10 mouse cellular contexts compared by ENCODE assay signal in the genomic region with DNA sequence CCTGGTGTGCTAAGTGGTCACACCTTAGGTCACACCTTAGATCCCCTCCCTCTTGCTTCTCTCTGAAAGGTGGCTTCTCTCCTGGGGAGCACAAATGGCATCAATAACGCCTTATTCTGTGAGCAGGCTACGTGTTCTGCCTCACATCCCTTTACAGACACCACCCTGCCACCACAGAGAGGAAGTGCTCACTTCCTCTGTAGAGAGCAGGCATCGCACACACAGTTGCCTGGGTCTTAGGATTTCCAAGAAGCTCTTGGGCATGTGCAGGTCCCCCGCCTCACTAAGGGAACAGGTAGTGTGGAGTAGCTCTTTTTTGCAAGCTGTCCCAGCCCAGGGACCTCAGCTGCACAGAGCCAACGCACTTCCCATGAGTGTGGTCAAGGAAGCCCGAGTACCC. TPM values are rescaled to one million over a fixed set of nuclear protein-coding genes. Genes with fewer than 3 reads are reported as not detected.
DNase-seq lines count a peak whose midpoint lies in the region; ATAC-seq and TF ChIP-seq lines count a peak whose summit lies in the region.
"Had no signal": no experiment of that assay in that cellular context is flagged by ENCODE, and none has a peak within 500 bp of the region (broad histone marks: within the 10 kb centered on the region; RNA-seq: fewer than 3 reads in every experiment).

No protein-coding gene starts in this region.

- WGBS in liver, embryonic 13.5 days (ENCODE audit: insufficient replicate concordance): 25% methylated on average over 6 of the region's 6 CpGs
- 83% methylated on average over 6 of the region's 6 CpGs for WGBS in hindbrain, embryonic 16.5 days

- no peak for TF ChIP-seq CTCF in E14TG2a.4 (conservative IDR thresholded peaks at IDR 0.05; ENCODE audit: low read length)

- H3K9ac ChIP-seq in liver, embryonic 13.5 days: peak overlapping the region; percentile 12
- H3K9ac ChIP-seq in hindbrain, embryonic 16.5 days (ENCODE audit: low read depth, low read length): no peak overlapping the region
- H3K9ac ChIP-seq: embryonic facial prominence, embryonic 13.5 days had no signal

- H3K4me2 ChIP-seq in liver, embryonic 13.5 days: 0 out of 2 replicates have a peak overlapping the region, but pooled peaks have one; percentile 15
- H3K4me2 ChIP-seq in hindbrain, embryonic 16.5 days (ENCODE audit: low read length): no peak overlapping the region
- H3K4me2 ChIP-seq: embryonic facial prominence, embryonic 13.5 days had no signal

- ATAC-seq in liver, embryonic 13.5 days (ENCODE audit: low read depth): no peak
- ATAC-seq in hindbrain, embryonic 16.5 days: no peak

- peak; percentile 86 for DNase-seq in CD4-positive helper T cell, adult 2 months (ENCODE audit: low read depth, low spot score)
- no peak for DNase-seq in liver, embryonic 13.5 days
- DNase-seq in natural killer cell, adult 2 months (ENCODE audit: low spot score in 2 of 2): peak; percentile 68 to 78
- no peak for DNase-seq in urinary bladder, postnatal 36 days (ENCODE audit: low spot score in 2 of 2)
- DNase-seq in urinary bladder, postnatal 10 days (ENCODE audit: low spot score): no peak
- no peak for DNase-seq in right cerebral cortex, adult 18-20 months
- DNase-seq: midbrain, embryonic 14.5 days had no signal

- peaks cover 100% of the 10 kb centered on the region for H3K36me3 ChIP-seq in E14TG2a.4 (ENCODE audit: insufficient read depth, low read length)
- peaks cover 100% of the 10 kb centered on the region for H3K36me3 ChIP-seq in liver, embryonic 13.5 days
- H3K36me3 ChIP-seq in hindbrain, embryonic 16.5 days (ENCODE audit: control insufficient read depth, insufficient read depth, low read length): 0 out of 2 replicates have a peak, but pooled peaks cover 1% of the 10 kb centered on the region

- H3K27ac ChIP-seq in liver, embryonic 13.5 days: peak overlapping the region; percentile 68
- no peak overlapping the region for H3K27ac ChIP-seq in hindbrain, embryonic 16.5 days (ENCODE audit: low read depth, low read length)
- H3K27ac ChIP-seq: embryonic facial prominence, embryonic 13.5 days had no signal

- peaks cover 100% of the 10 kb centered on the region for H3K4me1 ChIP-seq in E14TG2a.4 (replicated peaks; ENCODE audit: low read depth, low read length)
- H3K4me1 ChIP-seq in liver, embryonic 13.5 days (replicated peaks): peaks cover 90% of the 10 kb centered on the region
- no peaks in the 10 kb centered on the region for H3K4me1 ChIP-seq in hindbrain, embryonic 16.5 days (ENCODE audit: control insufficient read depth, insufficient read depth, low read depth, low read length)

- H3K9me3 ChIP-seq in E14TG2a.4 (ENCODE audit: low read length): no peaks in the 10 kb centered on the region
- no peaks in the 10 kb centered on the region for H3K9me3 ChIP-seq in liver, embryonic 13.5 days (replicated peaks)
- H3K9me3 ChIP-seq in hindbrain, embryonic 16.5 days (ENCODE audit: control insufficient read depth, low read length): no peaks in the 10 kb centered on the region
- H3K9me3 ChIP-seq: embryonic facial prominence, embryonic 13.5 days had no signal

- H3K27me3 ChIP-seq in E14TG2a.4 (ENCODE audit: insufficient read depth, low read length): no peaks in the 10 kb centered on the region
- H3K27me3 ChIP-seq in liver, embryonic 13.5 days: no peaks in the 10 kb centered on the region
- no peaks in the 10 kb centered on the region for H3K27me3 ChIP-seq in hindbrain, embryonic 16.5 days (replicated peaks; ENCODE audit: control insufficient read depth, insufficient read depth, low read length)
- H3K27me3 ChIP-seq: embryonic facial prominence, embryonic 13.5 days had no signal

- H3K4me3 ChIP-seq in E14TG2a.4 (replicated peaks; ENCODE audit: low read length): peak overlapping the region; percentile 43
- no peak overlapping the region for H3K4me3 ChIP-seq in liver, embryonic 13.5 days (replicated peaks)
- no peak overlapping the region for H3K4me3 ChIP-seq in hindbrain, embryonic 16.5 days (ENCODE audit: low read length)
- H3K4me3 ChIP-seq: embryonic facial prominence, embryonic 13.5 days had no signal

RNA-seq across cellular contexts. Expression of a gene that starts 18.7 kb away (rescaled TPM):
- polyA plus RNA-seq in liver, embryonic 13.5 days (2015; fragmentation: Nextera tagmentation; extraction: Ambion mirVana): 272 and 303 TPM in 2 replicates
- 100 and 106 TPM in 2 replicates for polyA plus RNA-seq in hindbrain, embryonic 16.5 days (2015; fragmentation: Nextera tagmentation; extraction: Ambion mirVana)

RNA-seq across cellular contexts. Expression of a gene that starts 46.8 kb away (rescaled TPM):
- 2.8 and 2.9 TPM in 2 replicates for polyA plus RNA-seq in liver, embryonic 13.5 days (2015; fragmentation: Nextera tagmentation; extraction: Ambion mirVana)
- 2.9 and 5.6 TPM in 2 replicates for polyA plus RNA-seq in hindbrain, embryonic 16.5 days (2015; fragmentation: Nextera tagmentation; extraction: Ambion mirVana)

Comparison
In these comparisons a context has a peak if more than half of its experiments do, and no peak if none do; other contexts are left out.
1. DNase-seq: peak in CD4-positive helper T cell, adult 2 months (single experiment) and natural killer cell, adult 2 months (2 of 2); none in liver, embryonic 13.5 days (single experiment), urinary bladder, postnatal 36 days (0 of 2), urinary bladder, postnatal 10 days (single experiment) and right cerebral cortex, adult 18-20 months (single experiment).